Mouse (Mus musculus): Measurements from ENCODE around the gene Cdh16.
"Not testable (repeated sequence)": the region's sequence is repeated elsewhere in the genome, so short reads cannot be mapped to it uniquely, and the experiment has no call there.

Gene Cdh16

DNA sequence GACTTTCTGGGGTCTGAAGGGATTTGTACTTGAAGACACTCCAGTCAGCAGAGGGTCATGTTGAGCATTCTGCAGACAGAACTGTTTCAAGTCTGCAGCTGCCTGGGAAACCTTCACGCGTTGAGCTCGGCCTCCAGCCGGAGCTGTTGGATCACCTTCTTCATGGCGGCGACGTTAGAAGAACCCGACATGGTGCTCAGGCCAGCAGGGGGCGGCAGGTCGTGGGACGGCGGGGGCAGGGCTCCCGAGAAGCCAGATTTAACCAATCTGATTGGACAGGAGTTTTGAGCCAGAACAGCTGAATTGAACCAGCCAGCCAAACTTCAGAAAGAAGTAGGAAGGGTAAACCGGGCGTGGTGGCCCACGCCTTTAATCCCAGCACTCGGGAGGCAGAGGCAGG, 46.6 kb downstream of the Cdh16 start:
- not testable (repeated sequence) for DNase-seq (ENCODE audit: low read depth, low spot score)

- no peak for DNase-seq (ENCODE audit: low read depth, low spot score)
These were observed 47.4 kb downstream of the Cdh16 start for GRCm38 (mm10) chr8:104576820-104577219.

DNA sequence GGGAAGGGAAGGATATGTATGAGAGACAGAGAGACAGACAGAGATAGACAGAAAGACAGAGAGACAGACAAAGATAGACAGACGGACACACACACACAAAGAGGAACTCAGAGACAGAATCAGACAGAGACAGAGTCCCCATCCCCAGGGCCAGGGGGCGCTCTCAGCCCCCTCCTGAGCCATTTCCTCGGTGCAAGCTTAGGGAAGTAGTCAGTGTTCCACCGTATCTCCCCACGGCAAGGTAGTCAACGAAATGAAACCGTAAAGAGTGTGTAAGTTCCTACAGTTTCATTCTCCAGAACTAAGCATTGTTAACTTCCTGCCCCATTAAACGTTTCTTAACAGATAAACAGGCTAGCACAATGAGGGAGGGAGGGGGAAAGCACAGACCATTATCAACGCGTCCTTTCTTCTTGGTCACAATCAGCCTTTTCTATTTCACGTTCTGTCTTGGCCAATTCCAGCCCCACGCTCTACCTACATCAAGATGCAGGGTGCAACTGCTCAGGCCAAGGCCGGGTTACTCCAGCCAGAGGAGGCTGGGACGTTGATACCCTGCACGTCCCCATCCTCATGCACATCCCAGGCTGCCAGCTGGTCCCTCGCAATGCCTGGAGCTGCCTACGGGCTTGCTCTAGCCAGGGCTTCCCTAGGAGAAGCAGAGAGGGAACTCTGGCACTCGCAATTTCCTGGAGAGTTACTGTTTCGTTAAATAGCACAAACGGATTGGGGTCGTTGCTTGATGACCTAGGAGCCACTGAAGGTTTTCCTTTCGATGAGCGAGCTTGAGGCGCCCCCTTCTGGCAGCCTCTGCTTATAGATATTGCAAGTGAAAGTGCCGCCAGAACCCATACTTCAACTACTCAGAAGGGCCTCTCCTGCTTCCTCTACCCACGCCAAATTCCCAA, 53.5 kb downstream of the Cdh16 start:
- peak; percentile 32 for DNase-seq (ENCODE audit: low read depth, low spot score)

- DNase-seq (ENCODE audit: low read depth, low spot score) = no peak
These were observed 54.6 kb downstream of the Cdh16 start for GRCm38 (mm10) chr8:104569559-104569958.

DNA sequence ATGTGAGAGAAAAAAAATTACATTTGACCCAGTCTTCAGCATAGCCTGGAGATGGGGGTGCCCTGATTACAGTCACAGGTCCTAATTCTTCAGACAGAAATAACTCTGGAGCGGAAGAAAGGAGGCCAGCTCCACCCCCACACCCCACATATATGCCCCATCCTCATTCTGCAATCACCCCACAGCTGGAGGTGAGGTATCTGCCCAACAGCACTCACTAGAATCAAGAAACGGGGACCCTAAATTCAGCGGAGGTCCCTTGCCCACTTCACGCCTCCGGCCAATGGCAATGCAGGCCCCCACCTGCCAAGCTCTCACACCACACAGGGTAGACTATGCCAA, 58.8 kb downstream of the Cdh16 start:
- no peak for DNase-seq (ENCODE audit: low read depth, low spot score)

- peak; percentile 42 for DNase-seq (ENCODE audit: low read depth, low spot score)
These were observed 59.4 kb downstream of the Cdh16 start for GRCm38 (mm10) chr8:104564633-104565456.

DNA sequence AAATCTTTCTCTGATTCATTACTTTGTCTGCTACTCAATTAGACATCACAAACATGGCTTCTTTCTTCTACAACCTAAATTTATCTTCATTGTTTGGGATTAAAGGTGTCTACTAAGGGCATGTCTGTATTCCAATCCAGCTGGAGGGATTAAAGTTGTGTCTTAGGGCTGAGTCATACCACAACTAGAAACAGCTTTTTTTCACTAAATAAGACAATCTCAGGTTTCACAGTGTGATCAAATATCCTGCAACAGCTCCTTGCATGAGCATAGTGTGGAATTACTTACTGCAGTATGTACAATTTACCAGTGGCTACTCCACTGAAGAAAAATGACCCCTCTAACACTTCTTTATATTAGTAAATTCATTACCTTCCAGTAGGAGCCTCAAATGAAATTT, 63.5 kb downstream of the Cdh16 start:
- DNase-seq (ENCODE audit: low read depth, low spot score) = no peak

DNA sequence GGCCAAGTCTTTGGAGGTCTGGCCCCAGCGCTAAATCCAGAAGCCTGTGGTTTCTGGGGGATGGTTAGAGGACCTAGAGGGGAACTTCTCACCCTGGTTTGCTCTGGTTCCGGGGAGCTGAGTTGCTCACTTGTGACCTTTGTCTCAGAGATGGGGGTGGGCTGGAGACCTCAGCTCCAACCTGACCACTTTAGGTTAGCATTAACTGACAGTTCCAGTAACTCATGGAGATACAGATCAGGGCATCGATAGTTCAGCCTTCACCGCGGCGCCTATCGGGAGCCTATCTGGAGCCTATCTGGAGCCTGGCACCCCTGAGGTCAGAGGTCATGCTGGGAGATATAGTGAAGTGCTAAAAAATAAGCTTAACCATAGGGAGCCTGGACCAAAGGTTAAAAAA, 67.0 kb downstream of the Cdh16 start:
- no peak for DNase-seq (ENCODE audit: low read depth, low spot score)

GRCm38 (mm10) chr8:104555191-104555590, 69.0 kb downstream of the Cdh16 start:
- DNase-seq (ENCODE audit: low read depth, low spot score) = no peak
